Mouse (Mus musculus) liver, embryonic 12.5 days (tissue): Measurements from ENCODE around the gene Dvl1. TPM values are rescaled to one million over a fixed set of nuclear protein-coding genes. Genes with fewer than 3 reads are reported as not detected.

ENCODE experiments used
- ATAC-seq: fragments of 200-750 bp; cut with Nextera tagmentation; 2 replicates; pipeline ENCODE4 v1.8.0; 2017; ENCODE audit warnings: moderate number of reproducible peaks, mild to moderate bottlenecking, moderate library complexity
- H3K27ac ChIP-seq: fragments of 300-500 bp; sonication (generic); 2 replicates; pipeline ENCODE4 v1.5.1; 2016; ENCODE audit warnings: mild to moderate bottlenecking
- H3K27me3 ChIP-seq: fragments of 300-500 bp; sonication (generic); replicated peaks from 2 replicates; pipeline ENCODE4 v1.6.1; 2016; ENCODE audit warnings: mild to moderate bottlenecking, moderate library complexity
- H3K36me3 ChIP-seq: fragments of 300-500 bp; sonication (generic); 2 replicates; pipeline ENCODE4 v1.6.1; 2016; ENCODE audit warnings: mild to moderate bottlenecking, moderate library complexity
- H3K4me1 ChIP-seq: fragments of 300-500 bp; sonication (generic); 2 replicates; pipeline ENCODE4 v1.6.1; 2016
- H3K4me2 ChIP-seq: fragments of 300-500 bp; sonication (generic); 2 replicates; pipeline ENCODE4 v1.6.1; 2016; ENCODE audit warnings: mild to moderate bottlenecking, moderate library complexity
- H3K4me3 ChIP-seq: fragments of 300-500 bp; sonication (generic); 2 replicates; pipeline ENCODE4 v1.5.1; 2016; ENCODE audit warnings: mild to moderate bottlenecking, moderate library complexity
- H3K9ac ChIP-seq: fragments of 300-500 bp; sonication (generic); 2 replicates; pipeline ENCODE4 v1.6.1; 2016; ENCODE audit warnings: mild to moderate bottlenecking, moderate library complexity
- H3K9me3 ChIP-seq: fragments of 300-500 bp; sonication (generic); replicated peaks from 2 replicates; pipeline ENCODE4 v1.6.1; 2016; ENCODE audit warnings: mild to moderate bottlenecking, moderate library complexity
- WGBS: fragments of 180-500 bp; shearing (Covaris S2); methylation state at CpG from one replicate; pipeline ENCODE4 v1.1.7; 2016; ENCODE audit not compliant: insufficient replicate concordance; 5-methylcytosine and 5-hydroxymethylcytosine counted together
- polyA plus RNA-seq: library from polyadenylated mRNA; unstranded; fragments of >200 nt; fragmentation: Nextera tagmentation; extraction: Ambion mirVana; gene quantifications from 2 replicates; pipeline ENCODE4 v1.2.1, GENCODE M21; 2016

The Dvl1 gene
- polyA plus RNA-seq, 1 experiment from 2014 or later = 10.7 TPM

DNA sequence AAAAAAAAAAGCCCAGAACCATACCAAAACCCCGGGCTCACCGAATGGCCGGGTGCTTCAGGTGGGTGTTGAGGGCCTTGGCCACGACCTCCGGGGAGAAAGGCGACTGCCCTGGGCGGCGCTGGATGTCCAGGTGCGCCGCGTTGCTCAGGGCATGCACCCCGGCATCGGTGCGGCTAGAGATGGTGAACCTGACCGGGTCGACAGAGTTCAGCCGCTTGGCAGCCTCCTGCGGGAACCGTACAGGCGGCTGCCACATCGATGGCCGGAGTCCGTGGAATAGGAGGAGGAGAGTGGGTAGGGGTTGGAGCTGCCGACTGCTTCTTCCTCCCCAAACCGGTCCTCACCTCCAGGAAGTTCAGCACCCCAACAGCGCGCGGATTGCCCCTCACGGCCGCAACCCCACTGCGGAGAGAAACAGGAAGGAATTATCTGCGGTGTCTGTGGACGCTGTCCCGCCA is 43.8 kb downstream of the Dvl1 start:
- peak overlapping the region; percentile 100 for H3K4me2 ChIP-seq
- peak overlapping the region; percentile 85 for H3K9ac ChIP-seq
- 0% methylated on average over 34 of the region's 34 CpGs for WGBS
- peaks cover 51% of the 10 kb centered on the region for H3K36me3 ChIP-seq
- peak overlapping the region; percentile 79 for H3K4me3 ChIP-seq
- peak overlapping the region; percentile 92; the same call in 1 of the 2 replicates for H3K27ac ChIP-seq
- peaks cover 49% of the 10 kb centered on the region for H3K4me1 ChIP-seq
- ATAC-seq = no peak
- H3K27me3 ChIP-seq = no peaks in the 10 kb centered on the region
- H3K9me3 ChIP-seq = no peaks in the 10 kb centered on the region

DNA sequence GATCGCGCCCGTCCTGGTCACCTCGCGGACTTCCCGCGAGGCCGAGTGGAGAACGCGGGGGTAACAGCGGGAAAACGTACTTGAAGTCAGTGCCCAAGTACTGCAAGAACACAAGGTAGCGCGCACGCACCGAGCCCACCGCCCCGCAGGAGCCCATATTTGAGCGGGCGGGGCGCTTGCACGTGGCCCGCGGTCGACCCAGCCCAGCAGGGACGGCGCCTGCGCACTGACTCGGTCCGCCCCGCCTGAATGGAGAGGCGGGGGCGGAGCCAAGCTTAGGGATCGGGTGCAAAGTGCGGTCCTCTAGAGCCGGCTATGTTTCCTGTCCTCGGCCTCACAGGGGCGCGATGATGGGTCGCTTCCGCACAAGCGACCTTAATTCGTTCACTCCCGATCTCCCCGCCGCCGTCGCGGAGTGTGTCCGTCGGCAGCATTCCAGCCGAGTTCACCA is 44.4 kb downstream of the Dvl1 start, which contains the start of the genes Pusl1 and Acap3:
Gene Pusl1 (minus strand): TSS at position 231 of the 451 bp plus-strand sequence.
Gene Acap3 (plus strand): TSS at position 272 of the 451 bp plus-strand sequence.
- Histone ChIP-seq H3K4me1 (peaks cover 49% of the 10 kb centered on the region), H3K9me3 (no peaks in the 10 kb centered on the region)
- ATAC-seq = peak; percentile 84

DNA sequence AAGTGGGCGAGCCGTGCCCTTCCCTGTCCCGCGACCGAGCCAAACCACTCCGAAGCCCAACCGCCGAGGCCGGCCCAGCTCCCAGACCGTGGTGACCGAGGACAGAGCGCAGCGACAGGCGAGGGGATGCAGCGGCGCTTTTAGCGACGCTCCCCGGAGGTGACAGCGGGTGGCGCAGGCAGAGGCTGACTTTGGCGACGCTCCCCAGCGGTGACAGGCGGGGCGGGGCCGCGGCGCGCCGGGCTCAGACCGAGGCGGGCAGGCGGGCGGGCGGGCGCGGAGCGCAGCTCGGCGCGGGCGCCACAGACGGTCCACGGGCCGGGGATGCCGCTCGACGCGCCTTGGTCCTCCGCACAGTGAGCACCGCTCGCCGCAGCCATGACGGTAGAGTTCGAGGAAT is 44.8 kb downstream of the Dvl1 start:
- H3K4me1 ChIP-seq = peaks cover 49% of the 10 kb centered on the region
- peak; percentile 89 for ATAC-seq
- H3K27ac ChIP-seq = peak overlapping the region; percentile 92
- no peaks in the 10 kb centered on the region for H3K9me3 ChIP-seq
- under 1% methylated on average over 46 of the region's 56 CpGs for WGBS
- H3K36me3 ChIP-seq = peaks cover 51% of the 10 kb centered on the region
- H3K4me3 ChIP-seq = peak overlapping the region; percentile 79
- H3K9ac ChIP-seq = peak overlapping the region; percentile 85
- H3K4me2 ChIP-seq = peak overlapping the region; percentile 100
- H3K27me3 ChIP-seq = no peaks in the 10 kb centered on the region

More for the DNA sequence above, 44.4 kb downstream of the Dvl1 start, which contains the start of the genes Pusl1 and Acap3:
- Histone ChIP-seq H3K27me3 (no peaks in the 10 kb centered on the region), H3K27ac (peak within 1 kb of the TSS; percentile 92), H3K4me3 (peak within 1 kb of the TSS; percentile 79), H3K4me2 (peak within 1 kb of the TSS; percentile 100), H3K36me3 (peaks cover 51% of the 10 kb centered on the region), H3K9ac (peak within 1 kb of the TSS; percentile 85)
- WGBS = under 1% methylated on average over 52 of the region's 52 CpGs

DNA sequence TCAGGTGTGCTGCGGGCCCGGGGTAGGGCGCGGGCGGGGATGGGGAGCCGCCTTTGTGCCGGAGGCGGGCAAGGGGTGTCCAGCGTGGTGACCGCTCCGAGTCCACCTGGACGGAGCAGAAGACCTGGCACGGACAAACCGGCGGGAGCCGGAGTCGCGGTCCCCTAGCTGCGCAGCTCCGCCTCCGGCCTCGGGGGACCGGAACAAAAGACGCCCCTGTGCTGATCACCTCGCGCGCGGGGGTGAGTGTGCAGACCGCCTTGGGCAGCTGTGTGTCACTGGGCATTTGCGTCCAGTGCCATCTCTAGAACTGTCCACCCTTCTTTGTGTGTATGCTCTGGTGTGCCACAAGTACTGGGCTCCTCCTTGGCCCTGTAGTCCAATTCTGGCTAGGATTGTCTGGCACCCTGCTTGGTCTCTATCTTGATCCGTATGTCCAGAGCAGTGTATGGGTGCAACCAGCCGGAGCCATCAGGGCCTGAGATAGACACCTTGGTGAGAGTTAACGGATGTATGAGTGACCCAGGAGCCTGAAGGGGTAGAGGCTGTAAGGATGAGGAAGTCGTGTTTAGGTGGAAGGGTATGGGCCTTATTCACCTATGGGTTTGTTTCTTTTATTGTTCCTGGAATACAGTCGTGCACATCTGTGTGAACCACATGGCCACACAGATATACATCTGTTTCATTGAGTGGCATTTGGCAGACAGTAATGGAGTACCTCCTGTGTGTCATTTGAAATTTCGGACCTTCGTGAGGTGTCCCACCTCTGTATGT is 45.4 kb downstream of the Dvl1 start:
- WGBS = 4% methylated on average over 37 of the region's 37 CpGs
- peaks cover 49% of the 10 kb centered on the region for H3K36me3 ChIP-seq

DNA sequence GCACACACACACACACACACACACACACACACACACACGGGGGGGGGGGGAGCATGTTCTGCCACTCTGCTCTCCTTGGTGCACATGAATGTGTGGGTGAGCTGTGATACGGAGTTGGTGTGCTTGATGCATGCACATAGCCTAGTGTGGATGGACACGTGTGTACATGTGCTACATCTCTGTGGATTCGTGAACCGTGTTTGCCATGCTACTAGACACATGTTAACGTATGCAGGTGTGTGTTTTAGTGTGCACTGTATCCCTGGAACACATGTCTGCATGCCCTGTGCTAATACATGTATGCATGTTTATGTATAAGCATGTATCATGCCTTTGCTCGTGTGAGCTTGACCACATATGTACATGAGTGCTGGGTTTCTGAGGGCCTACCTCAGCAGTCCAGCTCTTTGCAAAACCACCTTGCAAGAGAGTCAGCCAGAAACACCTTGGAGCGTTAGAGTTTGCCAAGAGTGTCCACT is 46.0 kb downstream of the Dvl1 start:
- Histone ChIP-seq H3K27ac (peak overlapping the region; percentile 92), H3K27me3 (no peaks in the 10 kb centered on the region), H3K4me3 (peak overlapping the region; percentile 79), H3K9me3 (no peaks in the 10 kb centered on the region), H3K4me1 (peaks cover 49% of the 10 kb centered on the region), H3K9ac (peak overlapping the region; percentile 85), H3K4me2 (peak overlapping the region; percentile 100), H3K36me3 (peaks cover 47% of the 10 kb centered on the region)
- ATAC-seq = no peak
- WGBS = 65% methylated on average over 8 of the region's 8 CpGs

More for the DNA sequence above, 45.4 kb downstream of the Dvl1 start:
- H3K4me1 ChIP-seq = peaks cover 49% of the 10 kb centered on the region
- H3K4me3 ChIP-seq = peak overlapping the region; percentile 79
- ATAC-seq = peak; percentile 36
- H3K9me3 ChIP-seq = no peaks in the 10 kb centered on the region
- peak overlapping the region; percentile 92 for H3K27ac ChIP-seq
- H3K9ac ChIP-seq = peak overlapping the region; percentile 85
- peak overlapping the region; percentile 100 for H3K4me2 ChIP-seq
- no peaks in the 10 kb centered on the region for H3K27me3 ChIP-seq

DNA sequence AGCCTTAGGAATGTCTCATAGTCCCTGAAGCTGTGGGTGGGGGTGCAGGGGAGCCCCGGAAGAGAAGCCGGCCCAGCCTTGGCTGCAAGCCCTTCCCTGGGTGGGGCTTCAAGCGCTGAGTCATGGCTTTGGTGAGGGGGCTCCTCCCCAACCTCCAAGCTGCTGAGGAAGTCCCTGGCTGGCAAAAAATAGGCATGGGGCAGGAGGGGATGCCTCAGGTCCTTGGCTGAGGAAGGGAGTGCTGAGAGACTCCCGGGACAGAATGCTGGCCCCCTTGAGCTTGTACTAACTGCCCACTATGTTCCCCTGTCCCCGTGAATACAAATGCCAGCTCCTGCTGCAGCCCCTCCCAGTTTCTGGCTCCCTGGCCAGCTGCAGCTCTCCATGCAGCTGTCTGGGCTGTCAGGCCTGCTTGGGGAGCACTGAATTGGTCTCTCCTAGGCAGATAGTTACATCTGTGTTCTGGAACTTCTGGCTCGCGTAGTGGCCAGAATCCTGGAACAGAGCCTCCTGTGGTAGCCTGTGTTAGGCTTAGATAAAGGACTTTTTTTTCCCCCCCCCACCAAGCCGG is 47.2 kb downstream of the Dvl1 start:
- H3K27me3 ChIP-seq = no peaks in the 10 kb centered on the region
- peak; percentile 66 for ATAC-seq
- H3K9me3 ChIP-seq = no peaks in the 10 kb centered on the region
- peak overlapping the region; percentile 79 for H3K4me3 ChIP-seq
- H3K9ac ChIP-seq = peak overlapping the region; percentile 65
- H3K4me2 ChIP-seq = peak overlapping the region; percentile 100
- H3K27ac ChIP-seq = peak overlapping the region; percentile 92
- WGBS = 12% methylated on average over 8 of the region's 8 CpGs
- peaks cover 49% of the 10 kb centered on the region for H3K4me1 ChIP-seq
- H3K36me3 ChIP-seq = peaks cover 47% of the 10 kb centered on the region

DNA sequence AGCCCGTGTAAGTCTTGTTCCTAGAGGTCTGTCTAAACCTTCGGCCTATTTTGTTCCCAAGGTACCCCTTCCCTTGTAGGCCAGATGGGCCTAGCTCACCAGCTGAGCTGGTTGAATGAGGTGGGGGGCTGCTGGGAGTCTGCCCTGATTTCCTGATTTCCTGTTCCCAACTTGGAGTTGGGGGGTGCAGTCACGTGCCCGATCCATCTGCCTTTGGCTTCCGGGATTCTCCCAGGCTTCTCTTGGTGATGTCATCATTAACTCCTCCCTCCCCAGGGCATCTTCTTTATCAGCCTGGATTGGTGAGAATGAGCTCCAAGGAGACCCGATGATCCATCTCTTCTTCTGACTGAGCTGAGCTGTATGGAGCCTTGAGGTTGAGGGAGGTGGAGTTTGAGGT is 48.0 kb downstream of the Dvl1 start:
- H3K9me3 ChIP-seq = no peaks in the 10 kb centered on the region
- no peak for ATAC-seq
- peak overlapping the region; percentile 65; the same call in 1 of the 2 replicates for H3K9ac ChIP-seq
- peak overlapping the region; percentile 92; the same call in 1 of the 2 replicates for H3K27ac ChIP-seq
- peak overlapping the region; percentile 100 for H3K4me2 ChIP-seq
- peaks cover 47% of the 10 kb centered on the region for H3K36me3 ChIP-seq
- no peaks in the 10 kb centered on the region for H3K27me3 ChIP-seq
- 68% methylated on average over 6 of the region's 6 CpGs for WGBS
- H3K4me3 ChIP-seq = no peak overlapping the region
- peaks cover 44% of the 10 kb centered on the region for H3K4me1 ChIP-seq

DNA sequence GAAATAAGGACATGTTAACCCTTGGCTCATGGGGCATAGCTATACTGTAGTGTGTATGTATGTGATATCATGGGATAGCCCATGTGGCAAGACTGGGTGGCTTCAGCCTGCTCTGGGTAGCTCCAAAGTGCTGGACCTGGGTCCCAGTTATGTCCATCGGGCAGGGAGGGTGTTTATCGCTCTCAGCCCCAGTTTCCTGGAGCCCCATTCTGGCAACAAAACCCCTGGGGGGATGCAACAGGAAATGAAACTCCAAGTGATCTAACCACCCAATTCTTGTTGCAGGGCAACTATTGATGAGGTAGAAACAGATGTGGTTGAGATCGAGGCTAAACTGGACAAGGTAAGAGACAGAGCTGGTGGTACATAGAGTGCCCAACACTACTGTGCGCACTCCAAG is 48.6 kb downstream of the Dvl1 start:
- 84% methylated on average over 4 of the region's 4 CpGs for WGBS
- Histone ChIP-seq H3K4me3 (no peak overlapping the region), H3K4me1 (peaks cover 38% of the 10 kb centered on the region), H3K4me2 (no peak overlapping the region), H3K9me3 (no peaks in the 10 kb centered on the region), H3K9ac (no peak overlapping the region), H3K27me3 (no peaks in the 10 kb centered on the region), H3K36me3 (peaks cover 52% of the 10 kb centered on the region), H3K27ac (no peak overlapping the region)
- ATAC-seq = no peak

DNA sequence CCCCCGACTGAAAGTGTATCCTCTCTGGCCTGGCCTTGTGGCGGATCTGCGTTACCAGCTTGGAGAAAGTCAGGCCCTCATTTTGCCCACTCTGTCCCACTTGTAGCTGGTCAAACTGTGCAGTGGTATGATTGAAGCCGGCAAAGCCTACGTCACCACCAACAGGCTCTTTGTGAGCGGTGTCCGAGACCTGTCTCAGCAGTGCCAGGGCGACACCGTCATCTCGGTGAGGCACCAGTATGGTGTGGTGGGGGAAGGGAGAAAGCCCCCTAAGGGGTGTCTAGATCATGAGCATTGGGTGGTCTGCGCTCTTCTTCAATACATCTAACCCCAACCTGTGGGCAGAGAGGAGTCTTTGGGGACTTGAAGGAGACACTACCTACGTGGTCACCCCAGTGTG is 49.3 kb downstream of the Dvl1 start:
- WGBS = 93% methylated on average over 12 of the region's 12 CpGs
- H3K4me1 ChIP-seq = peaks cover 32% of the 10 kb centered on the region
- no peak overlapping the region for H3K4me3 ChIP-seq
- no peak for ATAC-seq
- peaks cover 58% of the 10 kb centered on the region for H3K36me3 ChIP-seq
- H3K27me3 ChIP-seq = no peaks in the 10 kb centered on the region
- H3K27ac ChIP-seq = no peak overlapping the region
- no peaks in the 10 kb centered on the region for H3K9me3 ChIP-seq
- H3K9ac ChIP-seq = no peak overlapping the region
- no peak overlapping the region for H3K4me2 ChIP-seq

DNA sequence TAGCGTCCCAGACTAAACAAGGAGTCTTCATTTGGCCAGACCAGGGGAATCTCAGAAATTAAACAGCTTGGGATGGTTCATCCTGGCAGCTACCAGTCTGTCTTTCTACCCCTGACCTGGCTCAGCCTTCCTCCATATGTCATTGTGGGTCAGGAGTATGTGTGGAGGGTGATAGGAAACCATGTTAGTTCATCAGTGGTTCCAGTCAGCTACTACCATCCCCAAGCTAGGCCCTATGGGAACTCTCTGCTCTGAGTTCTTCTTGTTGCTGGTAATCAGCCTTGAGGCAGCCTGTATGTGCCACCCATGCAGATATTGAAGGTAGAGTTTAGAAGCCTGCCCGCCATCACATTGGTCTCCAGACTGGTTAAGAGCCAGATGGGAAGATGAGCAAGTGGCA is 51.1 kb downstream of the Dvl1 start:
- H3K4me1 ChIP-seq = peaks cover 23% of the 10 kb centered on the region
- H3K27ac ChIP-seq = no peak overlapping the region
- no peak for ATAC-seq
- H3K27me3 ChIP-seq = no peaks in the 10 kb centered on the region
- 96% methylated on average over 2 of the region's 2 CpGs for WGBS
- H3K4me3 ChIP-seq = no peak overlapping the region
- no peaks in the 10 kb centered on the region for H3K9me3 ChIP-seq
- no peak overlapping the region for H3K9ac ChIP-seq
- no peak overlapping the region for H3K4me2 ChIP-seq
- peaks cover 77% of the 10 kb centered on the region for H3K36me3 ChIP-seq

DNA sequence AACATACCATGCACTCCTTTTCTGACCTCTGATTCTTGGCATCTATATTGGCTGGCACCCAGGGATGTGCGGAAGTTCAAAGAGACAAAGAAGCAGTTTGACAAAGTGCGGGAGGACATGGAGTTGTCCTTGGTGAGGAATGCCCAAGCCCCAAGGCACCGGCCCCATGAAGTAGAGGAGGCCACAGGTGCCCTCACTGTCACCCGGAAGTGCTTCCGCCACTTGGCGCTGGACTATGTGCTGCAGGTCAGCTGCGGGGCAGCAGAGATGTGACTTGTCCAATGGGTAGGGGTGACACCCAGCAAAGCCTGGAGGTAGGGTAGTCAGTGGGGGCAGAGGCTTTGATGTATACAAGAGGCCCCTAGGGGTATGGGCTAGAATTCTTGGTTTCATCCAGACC is 52.2 kb downstream of the Dvl1 start:
- 88% methylated on average over 7 of the region's 7 CpGs for WGBS

DNA sequence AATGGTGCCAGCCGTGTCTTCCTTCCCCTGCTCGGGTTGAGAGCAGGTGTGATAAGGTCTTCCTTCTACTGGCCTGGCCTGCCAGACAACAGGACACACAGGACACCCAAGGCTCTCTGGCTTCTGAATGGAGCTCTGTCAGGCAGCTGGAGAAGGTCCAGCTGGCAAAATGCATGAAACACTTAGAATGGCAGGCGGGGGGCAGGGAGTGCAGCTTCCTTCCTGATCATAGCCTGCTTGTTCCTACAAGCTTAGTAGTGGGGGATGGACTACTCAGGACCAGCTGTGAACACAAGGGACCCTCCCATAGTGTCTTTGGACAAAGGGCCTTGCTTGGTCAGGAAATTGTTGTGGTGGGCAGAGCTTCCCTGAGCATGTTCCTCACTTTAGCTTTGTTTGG is 54.0 kb downstream of the Dvl1 start:
- Histone ChIP-seq H3K27me3 (no peaks in the 10 kb centered on the region), H3K9ac (no peak overlapping the region), H3K4me3 (no peak overlapping the region), H3K27ac (no peak overlapping the region), H3K9me3 (no peaks in the 10 kb centered on the region), H3K36me3 (peaks cover 96% of the 10 kb centered on the region), H3K4me1 (no peaks in the 10 kb centered on the region), H3K4me2 (no peak overlapping the region)
- WGBS = 67% methylated on average over 3 of the region's 3 CpGs
- no peak for ATAC-seq

More for the DNA sequence above, 52.2 kb downstream of the Dvl1 start:
- Histone ChIP-seq H3K27me3 (no peaks in the 10 kb centered on the region), H3K36me3 (peaks cover 87% of the 10 kb centered on the region), H3K4me3 (no peak overlapping the region), H3K4me2 (no peak overlapping the region), H3K4me1 (peaks cover 12% of the 10 kb centered on the region), H3K9me3 (no peaks in the 10 kb centered on the region), H3K9ac (no peak overlapping the region), H3K27ac (no peak overlapping the region)
- no peak for ATAC-seq
